Mouse (Mus musculus): ENCODE data around the gene Eif4ebp2.

DNA sequence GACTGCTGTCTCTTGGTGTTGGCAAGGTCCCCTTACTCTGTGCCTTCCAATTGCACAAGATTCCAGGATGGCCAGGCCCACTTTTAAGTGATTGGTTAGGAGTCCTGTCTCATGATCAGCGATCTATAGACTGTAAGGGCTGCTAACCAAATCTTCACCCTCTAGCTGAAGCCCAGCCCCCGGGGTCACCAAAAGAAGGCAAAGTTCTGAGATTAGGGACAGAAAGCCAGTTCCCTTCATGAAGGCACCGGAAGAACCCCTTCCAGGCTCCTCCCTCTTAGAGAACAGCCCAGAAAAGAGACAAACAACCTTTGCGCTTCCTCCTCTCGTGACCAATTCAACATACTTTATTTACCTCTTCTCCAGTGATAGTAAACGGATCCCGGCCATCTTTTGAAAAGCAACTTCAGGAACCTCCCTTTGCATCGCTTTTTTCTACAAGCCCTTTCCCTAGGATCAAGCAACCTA, 964 bp downstream of the Eif4ebp2 start:
- TF ChIP-seq CTCF (IDR thresholded peaks at IDR 0.05; ENCODE audit: low read depth) (no peak), EP300 (IDR thresholded peaks at IDR 0.05; ENCODE audit: low read depth) (no peak)
